8 mouse cellular contexts compared by ENCODE assay signal in the genomic region with DNA sequence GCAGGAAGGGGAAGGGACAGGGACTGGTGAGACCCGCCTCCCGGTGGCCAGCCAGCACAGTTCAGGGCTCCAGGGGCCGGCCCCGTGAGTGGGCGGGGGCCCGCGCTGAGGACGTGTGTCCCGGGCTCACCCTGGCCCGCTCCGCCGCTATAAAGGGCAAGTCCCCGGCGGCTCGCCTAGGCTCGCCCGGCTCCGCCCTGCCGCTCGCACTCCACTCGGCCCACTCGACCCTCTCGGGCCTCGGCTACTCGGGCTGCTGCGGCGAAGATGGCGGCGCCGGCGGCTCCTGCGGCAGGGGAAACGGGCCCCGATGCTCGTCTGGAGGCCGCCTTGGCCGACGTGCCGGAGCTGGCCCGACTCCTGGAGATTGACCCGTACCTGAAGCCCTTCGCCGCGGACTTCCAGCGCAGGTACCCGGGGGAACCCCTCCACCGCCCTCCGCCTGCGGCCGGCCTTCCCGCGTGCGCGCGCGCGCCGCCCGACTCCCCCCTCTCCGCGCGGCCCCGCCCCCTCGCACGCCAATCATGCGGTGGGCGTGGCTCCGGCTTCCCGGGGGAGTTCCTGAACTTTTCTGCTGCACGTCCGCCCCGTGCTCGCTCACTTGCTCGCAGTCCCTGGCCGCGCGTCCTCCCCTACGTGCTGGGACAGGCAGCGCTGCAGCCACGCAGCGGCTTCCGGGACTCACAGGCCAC. TPM values are rescaled to one million over a fixed set of nuclear protein-coding genes. Genes with fewer than 3 reads are reported as not detected.
DNase-seq lines count a peak whose midpoint lies in the region; ATAC-seq lines count a peak whose summit lies in the region.

TSS of gene Gbe1 (plus strand) at position 64 of the 692 bp plus-strand sequence.

- H3K9ac ChIP-seq in intestine, embryonic 14.5 days (ENCODE audit: low read length), result peak within 1 kb of the TSS; percentile 74

- peak within 1 kb of the TSS; percentile 67 for H3K4me2 ChIP-seq in intestine, embryonic 14.5 days (ENCODE audit: low read length)

- H3K9me3 ChIP-seq in intestine, embryonic 14.5 days (ENCODE audit: control insufficient read depth, low read length), result no peaks in the 10 kb centered on the region

- peak within 1 kb of the TSS; percentile 88 for H3K27ac ChIP-seq in intestine, embryonic 14.5 days (ENCODE audit: low read depth)

- under 1% methylated on average over 81 of the region's 82 CpGs for WGBS in intestine, embryonic 14.5 days

- peak within 1 kb of the TSS; percentile 47 for H3K4me3 ChIP-seq in intestine, embryonic 14.5 days (ENCODE audit: low read depth, low read length)

- intact Hi-C loops in left cerebral cortex, postnatal 10 days (cut with DNase I), result loop anchor here (10.0 kb wide), 1 partner anchor 251 kb away; no protein-coding TSS in a partner anchor

- H3K4me1 ChIP-seq in intestine, embryonic 14.5 days (replicated peaks; ENCODE audit: control insufficient read depth, insufficient read depth, low read length), result no peaks in the 10 kb centered on the region

- H3K36me3 ChIP-seq in intestine, embryonic 14.5 days (ENCODE audit: control insufficient read depth, insufficient read depth, low read length), result no peaks in the 10 kb centered on the region

- DNase-seq in adrenal gland, adult 2 months, result peak; percentile 97
- DNase-seq in embryo, embryonic 11 days, result peak; percentile 95
- DNase-seq in gastrocnemius, postnatal 25 days, result peak; percentile 96
- DNase-seq in intestine, embryonic 14.5 days (ENCODE audit: low spot score), result peak; percentile 98
- peak; percentile 67 to 95 for DNase-seq in left cerebral cortex, postnatal 10 days (ENCODE audit: extremely low spot score in 1 of 2, low spot score in 2 of 2)
- peak; percentile 88 to 89 for DNase-seq in right cerebral cortex, postnatal 10 days (ENCODE audit: low spot score in 2 of 2)
- peak; percentile 93 for DNase-seq in urinary bladder, postnatal 14 days (ENCODE audit: low spot score)

- H3K27me3 ChIP-seq in intestine, embryonic 14.5 days (replicated peaks; ENCODE audit: control insufficient read depth, insufficient read depth, low read length), result no peaks in the 10 kb centered on the region

- ATAC-seq in intestine, embryonic 14.5 days (replicated peaks; ENCODE audit: low FRiP score, low TSS enrichment, low read depth), result peak; percentile 99
- ATAC-seq in megakaryocyte progenitor cell, adult 5-6 weeks (replicated peaks; ENCODE audit: poor library complexity), result peak; percentile 84

RNA-seq across cellular contexts. Expression of gene Gbe1, which starts in this region (rescaled TPM):
- 10 to 100 TPM; 61.9 to 83.0 TPM for total RNA-seq in adrenal gland, adult 2 months (2021)
- 78.2 and 98.5 TPM in 2 replicates for polyA plus RNA-seq in adrenal gland, adult 2 months (2012; rRNA removed)
- total RNA-seq in gastrocnemius, postnatal 25 days (2021), result 10 to 100 TPM; 52.1 to 98.9 TPM
- 22.9 and 25.1 TPM in 2 replicates for polyA plus RNA-seq in intestine, embryonic 14.5 days (2014; fragmentation: Nextera tagmentation; extraction: Ambion mirVana)
- 10 to 100 TPM; 13.6 to 15.8 TPM for total RNA-seq in left cerebral cortex, postnatal 10 days (2021)
- total RNA-seq in megakaryocyte progenitor cell, adult 5-6 weeks (2015), result 54.2 and 68.9 TPM in 2 replicates
- 43.6 and 52.5 TPM in 2 replicates for total RNA-seq in megakaryocyte progenitor cell, adult 5-6 weeks (2017)

Comparison
In these comparisons a context has a peak if more than half of its experiments do, and no peak if none do; other contexts are left out.
1. Peak in every context shown above with its lines: DNase-seq, ATAC-seq, H3K4me3 ChIP-seq and H3K27ac ChIP-seq.